Mouse (Mus musculus): ENCODE measurements around the gene Ak3. TPM values are rescaled to one million over a fixed set of nuclear protein-coding genes. Genes with fewer than 3 reads are reported as not detected.

The Ak3 gene
- polyA plus RNA-seq, 1 experiment from 2014 or later: 141 TPM

DNA sequence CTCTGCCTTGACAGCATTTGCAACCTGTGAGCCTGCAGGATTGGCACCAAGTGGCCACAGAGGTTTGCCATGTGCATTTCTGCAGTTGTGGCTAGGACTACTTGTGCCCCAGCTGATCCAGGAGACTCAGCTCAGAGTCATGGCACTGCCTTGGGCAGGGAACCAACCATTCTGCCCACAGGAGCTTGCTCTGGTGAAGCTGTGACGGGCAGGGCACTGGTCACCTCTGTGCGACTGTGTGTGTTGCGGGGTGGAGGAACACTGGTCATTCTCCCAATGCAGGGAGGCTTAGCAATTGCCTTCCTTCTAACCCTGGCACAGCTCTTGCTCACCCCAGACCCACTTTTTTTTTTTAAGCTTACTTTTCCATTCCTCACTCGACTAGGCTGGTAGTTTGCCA, 7.7 kb upstream of the Ak3 start:
- H3K36me3 ChIP-seq (ENCODE audit: control insufficient read depth, insufficient read depth, low read length): no peaks in the 10 kb centered on the region
- H3K27ac ChIP-seq (replicated peaks): no peak overlapping the region
- H3K27me3 ChIP-seq (ENCODE audit: control insufficient read depth, insufficient read depth, low read length): no peaks in the 10 kb centered on the region
- no peak overlapping the region for H3K9ac ChIP-seq (ENCODE audit: low read length)
- no peaks in the 10 kb centered on the region for H3K9me3 ChIP-seq (ENCODE audit: control insufficient read depth, low read length)
- TF ChIP-seq CTCF (IDR thresholded peaks at IDR 0.05; ENCODE audit: low read depth) (no peak), EP300 (optimal IDR thresholded peaks at IDR 0.05) (no peak)
- no peak for DNase-seq (ENCODE audit: low spot score)
- no peak for ATAC-seq (ENCODE audit: low FRiP score, low TSS enrichment)
- no peak overlapping the region for H3K4me3 ChIP-seq (ENCODE audit: low read depth, low read length)
- H3K4me2 ChIP-seq (replicated peaks; ENCODE audit: low read depth): no peak overlapping the region
- H3K4me1 ChIP-seq (replicated peaks; ENCODE audit: control insufficient read depth, insufficient read depth): no peaks in the 10 kb centered on the region
- 94% methylated on average over 4 of the region's 4 CpGs for WGBS

DNA sequence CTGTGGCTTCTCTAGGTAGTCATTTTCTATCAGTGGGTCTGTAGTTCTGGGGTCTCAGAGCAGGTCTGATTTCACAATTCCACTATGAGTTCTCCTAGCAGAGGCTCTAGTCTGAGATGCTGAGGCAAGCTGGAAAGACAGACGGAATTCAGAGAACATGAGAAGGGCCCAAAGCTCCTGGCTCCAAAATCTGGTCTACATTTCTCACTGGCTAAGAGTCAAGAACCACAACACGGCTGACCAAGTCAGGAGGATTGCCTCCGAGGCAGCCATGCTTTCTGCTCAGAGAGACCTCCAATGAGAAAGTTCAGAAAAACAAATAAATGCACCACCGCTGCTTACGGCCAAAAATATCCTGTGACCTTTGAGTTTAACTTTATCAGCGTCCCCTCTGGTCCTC, 6.8 kb upstream of the Ak3 start:
- no peak overlapping the region for H3K4me3 ChIP-seq (ENCODE audit: low read depth, low read length)
- no peak for DNase-seq (ENCODE audit: low spot score)

GRCm38 (mm10) chr19:29052786-29053185, 5.0 kb upstream of the Ak3 start:
- Histone ChIP-seq H3K4me2 (replicated peaks; ENCODE audit: low read depth) (no peak overlapping the region), H3K27ac (replicated peaks) (no peak overlapping the region), H3K9ac (ENCODE audit: low read length) (no peak overlapping the region), H3K9me3 (ENCODE audit: control insufficient read depth, low read length) (no peaks in the 10 kb centered on the region), H3K4me3 (ENCODE audit: low read depth, low read length) (no peak overlapping the region), H3K36me3 (ENCODE audit: control insufficient read depth, insufficient read depth, low read length) (no peaks in the 10 kb centered on the region), H3K4me1 (replicated peaks; ENCODE audit: control insufficient read depth, insufficient read depth) (peaks cover 5% of the 10 kb centered on the region; the same call in 1 of the 2 replicates), H3K27me3 (ENCODE audit: control insufficient read depth, insufficient read depth, low read length) (no peaks in the 10 kb centered on the region)
- TF ChIP-seq EP300 (optimal IDR thresholded peaks at IDR 0.05): no peak
- TF ChIP-seq CTCF (IDR thresholded peaks at IDR 0.05; ENCODE audit: low read depth): no peak
- 73% methylated on average over 12 of the region's 12 CpGs for WGBS
- DNase-seq (ENCODE audit: low spot score): peak; percentile 55
- ATAC-seq (ENCODE audit: low FRiP score, low TSS enrichment): no peak

More for the DNA sequence above, 6.8 kb upstream of the Ak3 start:
- no peaks in the 10 kb centered on the region for H3K27me3 ChIP-seq (ENCODE audit: control insufficient read depth, insufficient read depth, low read length)
- 55% methylated on average over 6 of the region's 6 CpGs for WGBS
- H3K4me1 ChIP-seq (replicated peaks; ENCODE audit: control insufficient read depth, insufficient read depth): no peaks in the 10 kb centered on the region
- TF ChIP-seq EP300 (optimal IDR thresholded peaks at IDR 0.05): no peak
- no peak for TF ChIP-seq CTCF (IDR thresholded peaks at IDR 0.05; ENCODE audit: low read depth)
- H3K4me2 ChIP-seq (replicated peaks; ENCODE audit: low read depth): no peak overlapping the region
- H3K36me3 ChIP-seq (ENCODE audit: control insufficient read depth, insufficient read depth, low read length): no peaks in the 10 kb centered on the region
- no peak overlapping the region for H3K9ac ChIP-seq (ENCODE audit: low read length)
- no peak for ATAC-seq (ENCODE audit: low FRiP score, low TSS enrichment)
- H3K9me3 ChIP-seq (ENCODE audit: control insufficient read depth, low read length): no peaks in the 10 kb centered on the region
- H3K27ac ChIP-seq (replicated peaks): no peak overlapping the region

GRCm38 (mm10) chr19:29050186-29050980, 2.6 kb upstream of the Ak3 start:
- Histone ChIP-seq H3K4me2 (replicated peaks; ENCODE audit: low read depth) (no peak overlapping the region), H3K27me3 (ENCODE audit: control insufficient read depth, insufficient read depth, low read length) (no peaks in the 10 kb centered on the region), H3K4me3 (ENCODE audit: low read depth, low read length) (no peak overlapping the region), H3K9me3 (ENCODE audit: control insufficient read depth, low read length) (no peaks in the 10 kb centered on the region), H3K27ac (replicated peaks) (peak overlapping the region; percentile 74), H3K36me3 (ENCODE audit: control insufficient read depth, insufficient read depth, low read length) (no peaks in the 10 kb centered on the region), H3K9ac (ENCODE audit: low read length) (no peak overlapping the region), H3K4me1 (replicated peaks; ENCODE audit: control insufficient read depth, insufficient read depth) (peaks cover 5% of the 10 kb centered on the region; the same call in 1 of the 2 replicates)
- WGBS: 59% methylated on average over 9 of the region's 9 CpGs
- peak; percentile 63 for ATAC-seq (ENCODE audit: low FRiP score, low TSS enrichment)
- DNase-seq (ENCODE audit: low spot score): peak; percentile 64
- TF ChIP-seq CTCF (IDR thresholded peaks at IDR 0.05; ENCODE audit: low read depth): no peak
- no peak for TF ChIP-seq EP300 (optimal IDR thresholded peaks at IDR 0.05)

DNA sequence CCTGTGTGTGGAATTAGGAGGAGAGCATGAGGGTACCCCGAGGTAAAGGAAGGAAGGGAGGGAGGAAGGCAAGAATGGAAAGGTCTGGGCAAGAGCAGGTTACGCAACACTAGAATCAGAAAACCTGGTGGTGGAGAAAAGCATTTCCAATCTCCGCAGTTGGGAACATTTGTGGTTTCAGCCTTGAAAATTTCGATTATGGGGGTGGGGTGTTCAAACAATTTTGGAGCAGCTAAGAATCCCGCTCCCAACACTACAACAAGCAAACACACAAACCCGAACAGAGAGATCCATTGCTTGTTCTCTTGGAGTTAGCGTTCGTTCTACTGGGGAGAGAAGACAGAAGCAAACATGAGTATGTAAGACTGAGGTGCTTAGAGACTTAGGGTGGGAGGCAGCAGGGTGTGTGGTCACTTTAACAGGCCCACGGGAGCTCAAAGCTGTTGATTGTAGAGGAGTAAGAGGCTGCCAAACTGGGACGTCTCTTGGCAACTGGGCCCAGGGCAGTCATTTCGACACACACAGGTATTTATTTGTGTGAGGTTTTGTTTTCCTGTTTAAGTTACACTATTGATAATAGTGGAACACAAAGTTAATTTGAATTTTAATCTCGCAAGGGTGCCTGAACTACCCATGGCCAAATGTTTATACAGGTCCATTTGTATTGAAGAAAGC, 1.8 kb upstream of the Ak3 start:
- H3K27ac ChIP-seq (replicated peaks): peak overlapping the region; percentile 74; the same call in 1 of the 2 replicates
- WGBS: 60% methylated on average over 12 of the region's 12 CpGs
- H3K4me2 ChIP-seq (replicated peaks; ENCODE audit: low read depth): no peak overlapping the region
- ATAC-seq (ENCODE audit: low FRiP score, low TSS enrichment) (no peak), DNase-seq (ENCODE audit: low spot score) (no peak)
- no peak overlapping the region for H3K9ac ChIP-seq (ENCODE audit: low read length)
- peaks cover 5% of the 10 kb centered on the region; the same call in 1 of the 2 replicates for H3K4me1 ChIP-seq (replicated peaks; ENCODE audit: control insufficient read depth, insufficient read depth)
- no peaks in the 10 kb centered on the region for H3K36me3 ChIP-seq (ENCODE audit: control insufficient read depth, insufficient read depth, low read length)
- no peaks in the 10 kb centered on the region for H3K27me3 ChIP-seq (ENCODE audit: control insufficient read depth, insufficient read depth, low read length)
- no peak overlapping the region for H3K4me3 ChIP-seq (ENCODE audit: low read depth, low read length)
- TF ChIP-seq EP300 (optimal IDR thresholded peaks at IDR 0.05): no peak
- TF ChIP-seq CTCF (IDR thresholded peaks at IDR 0.05; ENCODE audit: low read depth): no peak
- no peaks in the 10 kb centered on the region for H3K9me3 ChIP-seq (ENCODE audit: control insufficient read depth, low read length)

GRCm38 (mm10) chr19:29046961-29047333, 814 bp downstream of the Ak3 start:
- Histone ChIP-seq H3K36me3 (ENCODE audit: control insufficient read depth, insufficient read depth, low read length) (no peaks in the 10 kb centered on the region), H3K9me3 (ENCODE audit: control insufficient read depth, low read length) (no peaks in the 10 kb centered on the region), H3K4me2 (replicated peaks; ENCODE audit: low read depth) (peak overlapping the region; percentile 77), H3K4me3 (ENCODE audit: low read depth, low read length) (peak overlapping the region; percentile 92), H3K9ac (ENCODE audit: low read length) (peak overlapping the region; percentile 98), H3K4me1 (replicated peaks; ENCODE audit: control insufficient read depth, insufficient read depth) (peaks cover 5% of the 10 kb centered on the region; the same call in 1 of the 2 replicates), H3K27me3 (ENCODE audit: control insufficient read depth, insufficient read depth, low read length) (no peaks in the 10 kb centered on the region), H3K27ac (replicated peaks) (peak overlapping the region; percentile 98)
- no peak for DNase-seq (ENCODE audit: low spot score)
- TF ChIP-seq CTCF (IDR thresholded peaks at IDR 0.05; ENCODE audit: low read depth) (no peak), EP300 (optimal IDR thresholded peaks at IDR 0.05) (no peak)
- WGBS: 12% methylated on average over 4 of the region's 4 CpGs
- no peak for ATAC-seq (ENCODE audit: low FRiP score, low TSS enrichment)
